Mouse (Mus musculus): Measurements from ENCODE around the gene Spata7.

DNA sequence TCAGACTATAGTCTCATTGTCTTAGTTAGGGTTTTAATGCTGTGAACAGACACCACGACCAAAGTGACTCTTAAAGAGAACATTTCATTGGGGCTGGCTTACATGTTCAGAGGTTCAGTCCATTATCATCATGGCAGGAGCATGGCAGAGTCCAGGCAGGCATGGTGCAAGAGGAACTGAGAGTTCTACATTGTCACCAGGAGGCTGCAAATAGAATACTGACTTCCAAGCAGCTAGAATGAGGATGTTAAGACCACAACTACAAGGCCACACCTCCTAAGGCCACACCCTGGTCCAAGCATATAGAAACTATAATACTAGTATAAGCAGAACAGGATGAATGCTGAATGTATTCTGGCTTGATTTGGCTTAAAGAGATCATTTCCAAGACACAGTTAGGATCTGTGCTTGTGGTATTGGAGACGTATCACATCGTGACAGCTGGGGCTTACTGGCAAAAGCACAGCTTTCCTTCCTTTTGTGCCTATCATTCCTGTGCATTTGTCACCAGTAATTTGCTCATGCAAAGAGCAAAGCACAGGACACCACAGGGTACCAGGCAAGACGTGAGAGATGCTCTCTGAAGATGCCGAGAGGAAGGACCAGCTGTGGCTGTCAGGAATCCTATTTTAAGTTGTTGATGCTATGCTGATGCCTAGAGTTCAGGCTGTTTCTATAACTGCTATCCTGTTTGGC, 21.2 kb upstream of the Spata7 start:
- TF ChIP-seq CTCF (IDR thresholded peaks at IDR 0.05; ENCODE audit: low read depth, low read length) (no peak), POLR2A (IDR thresholded peaks at IDR 0.05; ENCODE audit: insufficient read depth, low read length) (no peak), EP300 (IDR thresholded peaks at IDR 0.05; ENCODE audit: insufficient read depth, low read depth, low read length) (no peak)
